Mouse (Mus musculus) ES-Bruce4 (cell line): Measurements from ENCODE around the gene Fndc8.

Experiments
- CTCF ChIP-seq: IDR thresholded peaks from one replicate; pipeline ENCODE4 v1.8.1; 2011; ENCODE audit warnings: low read depth, low read length
- EP300 ChIP-seq: IDR thresholded peaks from 2 replicates; pipeline ENCODE4 v1.6.1; 2011; ENCODE audit warnings: low read depth, low read length; ENCODE audit not compliant: insufficient read depth
- POLR2A ChIP-seq: IDR thresholded peaks from one replicate; pipeline ENCODE4 v1.8.1; 2011; ENCODE audit warnings: low read length; ENCODE audit not compliant: insufficient read depth

- TF ChIP-seq POLR2A = no peak
- no peak for TF ChIP-seq CTCF
- TF ChIP-seq EP300 = no peak
Observed at GRCm38 (mm10) chr11:82943336-82943735, 51.4 kb downstream of the Fndc8 start.
